12 mouse cellular contexts compared by ENCODE assay signal in the genomic region with DNA sequence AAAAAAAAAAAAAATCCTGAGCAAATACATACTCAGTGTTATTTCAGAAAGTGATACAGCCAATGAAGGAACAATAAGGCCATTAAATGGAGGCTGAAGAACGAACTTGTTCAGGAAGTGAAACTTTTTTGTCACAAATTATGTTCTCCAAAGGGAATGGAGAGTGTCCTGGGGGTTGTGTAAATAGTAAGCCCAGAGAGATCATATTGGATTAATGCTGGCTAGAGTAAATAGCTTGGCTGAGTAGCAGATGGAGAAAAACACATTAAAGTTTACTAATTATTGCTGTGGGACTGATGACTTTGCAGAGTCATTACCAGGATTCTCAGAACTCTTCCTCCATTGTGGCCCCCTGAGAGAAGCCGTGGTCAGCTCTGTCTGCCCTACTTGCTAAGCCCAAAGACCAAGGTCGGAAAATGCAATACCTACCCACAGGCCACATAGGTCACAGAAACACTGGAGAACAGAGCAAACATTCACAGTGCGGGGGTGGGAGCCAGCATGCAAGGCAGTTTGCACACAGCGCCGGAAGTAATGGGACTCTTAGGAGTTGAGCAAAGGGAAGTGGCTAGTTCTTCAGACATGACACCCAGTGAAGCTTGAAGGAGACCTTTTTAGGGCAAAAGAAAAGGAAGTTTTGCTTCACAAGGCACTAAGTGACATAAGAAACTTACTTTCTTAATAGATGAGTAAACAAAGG. TPM values are rescaled to one million over a fixed set of nuclear protein-coding genes. Genes with fewer than 3 reads are reported as not detected.
DNase-seq lines count a peak whose midpoint lies in the region; ATAC-seq and TF ChIP-seq lines count a peak whose summit lies in the region.
"Had no signal": no experiment of that assay in that cellular context is flagged by ENCODE, and none has a peak within 500 bp of the region (broad histone marks: within the 10 kb centered on the region; RNA-seq: fewer than 3 reads in every experiment).

No protein-coding gene starts in this region.

- no peak for TF ChIP-seq POLR2A in CH12.LX (IDR thresholded peaks at IDR 0.05; ENCODE audit: low read depth, low read length)

- DNase-seq in A20 (ENCODE audit: low read depth, low spot score) (peak; percentile 75), CH12.LX (ENCODE audit: extremely low read depth) (peak; percentile 76)
- peak; percentile 27 to 33 (median 30) for DNase-seq in liver, embryonic 14.5 days (ENCODE audit: low read depth in 3 of 3, low spot score in 3 of 3)
- no peak for DNase-seq in left cerebral cortex, adult 9 months (ENCODE audit: low spot score in 2 of 2)
- DNase-seq: kidney, postnatal 36 days; right cerebral cortex, postnatal 14 days had no signal

- H3K79me2 ChIP-seq in CH12.LX (replicated peaks; ENCODE audit: control insufficient read depth, extremely low read depth, insufficient read depth, poor library complexity, severe bottlenecking) = no peaks in the 10 kb centered on the region

- dilution Hi-C loops in CH12.LX (cut with MboI; ENCODE audit: extremely low pct_ligation_motif_present, extremely low pct_unique_long_range_greater_than_20kb, low sequenced_read_pairs) = no loop called here

- H3K36me3 ChIP-seq in CH12.LX (replicated peaks in 1 of 2; ENCODE audit: control insufficient read depth in 1 of 2, insufficient read depth in 1 of 2, low read length in 1 of 2) = no peaks in the 10 kb centered on the region
- no peaks in the 10 kb centered on the region for H3K36me3 ChIP-seq in liver, embryonic 14.5 days (replicated peaks; ENCODE audit: control insufficient read depth, insufficient read depth, low read depth)
- H3K36me3 ChIP-seq in heart, embryonic 11.5 days (ENCODE audit: control insufficient read depth, insufficient read depth, low read length) = no peaks in the 10 kb centered on the region
- H3K36me3 ChIP-seq in intestine, embryonic 15.5 days = no peaks in the 10 kb centered on the region
- H3K36me3 ChIP-seq: heart, embryonic 15.5 days; lung, embryonic 15.5 days had no signal

- no peak for TF ChIP-seq CTCF in CH12.LX (conservative IDR thresholded peaks at IDR 0.05 in 1 of 2, IDR thresholded peaks at IDR 0.05 in 1 of 2; ENCODE audit: low read depth in 2 of 2, low read length in 2 of 2)
- no peak for TF ChIP-seq CTCF in liver, embryonic 14.5 days (IDR thresholded peaks at IDR 0.05; ENCODE audit: low read depth)

- H3K4me1 ChIP-seq in CH12.LX (ENCODE audit: control insufficient read depth in 1 of 2, insufficient read depth in 2 of 2) = peaks cover 2 to 27% of the 10 kb centered on the region in 2 experiments
- H3K4me1 ChIP-seq in liver, embryonic 14.5 days (replicated peaks; ENCODE audit: control insufficient read depth in 2 of 2, insufficient read depth in 2 of 2, low read length in 1 of 2) = no peaks in the 10 kb centered on the region; a peak in 2 of 4 replicates
- H3K4me1 ChIP-seq in heart, embryonic 11.5 days (ENCODE audit: control insufficient read depth, insufficient read depth, low read length) = no peaks in the 10 kb centered on the region
- H3K4me1 ChIP-seq in intestine, embryonic 15.5 days (replicated peaks) = no peaks in the 10 kb centered on the region
- H3K4me1 ChIP-seq: heart, embryonic 15.5 days; lung, embryonic 15.5 days had no signal

- no peak overlapping the region for H3K9ac ChIP-seq in CH12.LX (ENCODE audit: insufficient read depth, low read depth)
- no peak overlapping the region for H3K9ac ChIP-seq in liver, embryonic 14.5 days (replicated peaks)
- no peak overlapping the region for H3K9ac ChIP-seq in heart, embryonic 11.5 days (ENCODE audit: low read depth, low read length)
- H3K9ac ChIP-seq in intestine, embryonic 15.5 days = no peak overlapping the region
- H3K9ac ChIP-seq: heart, embryonic 15.5 days; lung, embryonic 15.5 days had no signal

- 27% methylated on average over 6 of the region's 6 CpGs for WGBS in liver, embryonic 14.5 days (ENCODE audit: insufficient replicate concordance)
- WGBS in heart, embryonic 11.5 days (ENCODE audit: insufficient replicate concordance) = 70% methylated on average over 6 of the region's 6 CpGs
- 59% methylated on average over 6 of the region's 6 CpGs for WGBS in intestine, embryonic 15.5 days

- no peak overlapping the region for H3K4me2 ChIP-seq in CH12.LX (ENCODE audit: insufficient read depth, low read depth, poor library complexity, severe bottlenecking)
- no peak overlapping the region for H3K4me2 ChIP-seq in liver, embryonic 14.5 days (ENCODE audit: low read depth)
- no peak overlapping the region for H3K4me2 ChIP-seq in heart, embryonic 11.5 days
- H3K4me2 ChIP-seq in intestine, embryonic 15.5 days (replicated peaks) = no peak overlapping the region
- H3K4me2 ChIP-seq: heart, embryonic 15.5 days; lung, embryonic 15.5 days had no signal

- no peak for TF ChIP-seq EP300 in CH12.LX (IDR thresholded peaks at IDR 0.05; ENCODE audit: low read length)
- no peak for TF ChIP-seq EP300 in liver, embryonic 14.5 days (IDR thresholded peaks at IDR 0.05; ENCODE audit: low read depth)

- H3K27me3 ChIP-seq in CH12.LX (replicated peaks) = no peaks in the 10 kb centered on the region
- no peaks in the 10 kb centered on the region for H3K27me3 ChIP-seq in liver, embryonic 14.5 days (ENCODE audit: control insufficient read depth, insufficient read depth, low read length)
- H3K27me3 ChIP-seq in heart, embryonic 11.5 days (ENCODE audit: control insufficient read depth, insufficient read depth, low read length) = no peaks in the 10 kb centered on the region
- no peaks in the 10 kb centered on the region for H3K27me3 ChIP-seq in intestine, embryonic 15.5 days (replicated peaks)
- H3K27me3 ChIP-seq: heart, embryonic 15.5 days; lung, embryonic 15.5 days had no signal

- ATAC-seq in liver, embryonic 14.5 days (ENCODE audit: insufficient read depth) = peak; percentile 65
- ATAC-seq in monocyte, adult 5-6 weeks (replicated peaks; ENCODE audit: insufficient number of reproducible peaks, low FRiP score, low TSS enrichment, poor library complexity, severe bottlenecking) = peak; percentile 81
- no peak for ATAC-seq in heart, embryonic 11.5 days (replicated peaks; ENCODE audit: insufficient number of reproducible peaks, low FRiP score, low TSS enrichment)
- no peak for ATAC-seq in intestine, embryonic 15.5 days

- H3K27ac ChIP-seq in CH12.LX (ENCODE audit: insufficient read depth, low read depth) = no peak overlapping the region
- H3K27ac ChIP-seq in liver, embryonic 14.5 days = no peak overlapping the region
- H3K27ac ChIP-seq in heart, embryonic 11.5 days (ENCODE audit: low read depth, low read length) = no peak overlapping the region
- H3K27ac ChIP-seq in intestine, embryonic 15.5 days = no peak overlapping the region
- H3K27ac ChIP-seq: heart, embryonic 15.5 days; lung, embryonic 15.5 days had no signal

- no peaks in the 10 kb centered on the region for H3K9me3 ChIP-seq in CH12.LX (replicated peaks; ENCODE audit: low read length)
- H3K9me3 ChIP-seq in liver, embryonic 14.5 days (ENCODE audit: control insufficient read depth, low read length) = no peaks in the 10 kb centered on the region
- no peaks in the 10 kb centered on the region for H3K9me3 ChIP-seq in heart, embryonic 11.5 days (replicated peaks; ENCODE audit: control insufficient read depth, low read length)
- no peaks in the 10 kb centered on the region for H3K9me3 ChIP-seq in intestine, embryonic 15.5 days
- H3K9me3 ChIP-seq: heart, embryonic 15.5 days; lung, embryonic 15.5 days had no signal

- TF ChIP-seq RAD21 in CH12.LX (IDR thresholded peaks at IDR 0.05; ENCODE audit: low read depth, low read length) = no peak

- in situ Hi-C loops in CH12.LX (cut with MboI; ENCODE audit: low pct_ligation_motif_present, low pct_unique_long_range_greater_than_20kb, low sequenced_read_pairs) = no loop called here

- peak overlapping the region in 1 of 3 experiments; percentile 14 for H3K4me3 ChIP-seq in CH12.LX (replicated peaks in 1 of 3; ENCODE audit: low read depth in 2 of 3, low read length in 2 of 3, poor library complexity in 1 of 3)
- no peak overlapping the region for H3K4me3 ChIP-seq in liver, embryonic 14.5 days (ENCODE audit: insufficient read depth in 1 of 2, low read depth in 2 of 2, low read length in 2 of 2)
- H3K4me3 ChIP-seq in heart, embryonic 11.5 days (ENCODE audit: low read depth, low read length) = no peak overlapping the region
- H3K4me3 ChIP-seq in intestine, embryonic 15.5 days (replicated peaks) = no peak overlapping the region
- H3K4me3 ChIP-seq: heart, embryonic 15.5 days; lung, embryonic 15.5 days had no signal

RNA-seq across cellular contexts. Expression of gene Il1f10, which starts 20.5 kb away (rescaled TPM):
- total RNA-seq in CH12.LX (2012; rRNA removed) (not detected in 2 replicates), CH12.LX (2014; rRNA removed) (not detected in 2 replicates)
- not detected in 2 replicates for polyA plus RNA-seq in CH12.LX (2012; ENCODE audit: insufficient read length, low read depth)
- polyA plus RNA-seq in liver, embryonic 14.5 days (2012; rRNA removed) = not detected in 2 replicates
- polyA plus RNA-seq in liver, embryonic 14.5 days (2014; fragmentation: Nextera tagmentation; extraction: Ambion mirVana) = not detected in 2 replicates
- total RNA-seq in monocyte, adult 5-6 weeks (2017) = not detected in 3 replicates
- polyA plus RNA-seq in heart, embryonic 11.5 days (2014; fragmentation: Nextera tagmentation; extraction: Ambion mirVana) = not detected in 2 replicates
- polyA plus RNA-seq in intestine, embryonic 15.5 days (2015; fragmentation: Nextera tagmentation; extraction: Ambion mirVana) = not detected in 2 replicates
- polyA plus RNA-seq: embryonic facial prominence, embryonic 11.5 days; heart, embryonic 15.5 days; lung, embryonic 15.5 days had no signal

RNA-seq across cellular contexts. Expression of gene Il1rn, which starts 25.2 kb away (rescaled TPM):
- total RNA-seq in CH12.LX (2012; rRNA removed) (0.21 and 0.98 TPM in 2 replicates), CH12.LX (2014; rRNA removed) (0.54 and 0.71 TPM in 2 replicates)
- 0.37 and 0.44 TPM in 2 replicates for polyA plus RNA-seq in CH12.LX (2012; ENCODE audit: insufficient read length, low read depth)
- polyA plus RNA-seq in liver, embryonic 14.5 days (2012; rRNA removed) = 3.7 and 4.8 TPM in 2 replicates
- polyA plus RNA-seq in liver, embryonic 14.5 days (2014; fragmentation: Nextera tagmentation; extraction: Ambion mirVana) = 6.3 and 6.4 TPM in 2 replicates
- 5.8 to 12.4 TPM (median 8.9 TPM) in 3 replicates for total RNA-seq in monocyte, adult 5-6 weeks (2017)
- not detected in 2 replicates for polyA plus RNA-seq in heart, embryonic 11.5 days (2014; fragmentation: Nextera tagmentation; extraction: Ambion mirVana)
- 0.68 and 2.4 TPM in 2 replicates for polyA plus RNA-seq in intestine, embryonic 15.5 days (2015; fragmentation: Nextera tagmentation; extraction: Ambion mirVana)
- polyA plus RNA-seq: embryonic facial prominence, embryonic 11.5 days had no signal

RNA-seq across cellular contexts. Expression of gene Il1f5, which starts 34.7 kb away (rescaled TPM):
- not detected in 2 replicates for total RNA-seq in CH12.LX (2012; rRNA removed)
- total RNA-seq in CH12.LX (2014; rRNA removed) = not detected in 2 replicates
- polyA plus RNA-seq in CH12.LX (2012; ENCODE audit: insufficient read length, low read depth) = not detected in 2 replicates
- not detected in 2 replicates for polyA plus RNA-seq in liver, embryonic 14.5 days (2012; rRNA removed)
- not detected in 2 replicates for polyA plus RNA-seq in liver, embryonic 14.5 days (2014; fragmentation: Nextera tagmentation; extraction: Ambion mirVana)
- total RNA-seq in monocyte, adult 5-6 weeks (2017) = not detected in 3 replicates
- polyA plus RNA-seq in heart, embryonic 11.5 days (2014; fragmentation: Nextera tagmentation; extraction: Ambion mirVana) = not detected in 2 replicates
- polyA plus RNA-seq in intestine, embryonic 15.5 days (2015; fragmentation: Nextera tagmentation; extraction: Ambion mirVana) = not detected in 2 replicates
- polyA plus RNA-seq: heart, embryonic 15.5 days; lung, embryonic 15.5 days had no signal

RNA-seq across cellular contexts. Expression of gene Psd4, which starts 55.9 kb away (rescaled TPM):
- total RNA-seq in CH12.LX (2012; rRNA removed) (55.0 and 60.4 TPM in 2 replicates), CH12.LX (2014; rRNA removed) (53.0 and 54.8 TPM in 2 replicates)
- polyA plus RNA-seq in CH12.LX (2012; ENCODE audit: insufficient read length, low read depth) = 62.6 and 66.8 TPM in 2 replicates
- 5.8 and 7.5 TPM in 2 replicates for polyA plus RNA-seq in liver, embryonic 14.5 days (2012; rRNA removed)
- polyA plus RNA-seq in liver, embryonic 14.5 days (2014; fragmentation: Nextera tagmentation; extraction: Ambion mirVana) = 5.0 and 6.0 TPM in 2 replicates
- 70.8 to 164 TPM (median 139 TPM) in 3 replicates for total RNA-seq in monocyte, adult 5-6 weeks (2017)
- polyA plus RNA-seq in heart, embryonic 11.5 days (2014; fragmentation: Nextera tagmentation; extraction: Ambion mirVana) = 0.42 and 0.46 TPM in 2 replicates
- 5.5 and 6.3 TPM in 2 replicates for polyA plus RNA-seq in intestine, embryonic 15.5 days (2015; fragmentation: Nextera tagmentation; extraction: Ambion mirVana)

Comparison
In these comparisons a context has a peak if more than half of its experiments do, and no peak if none do; other contexts are left out.
1. DNase-seq: peak in A20 (single experiment), CH12.LX (single experiment) and liver, embryonic 14.5 days (3 of 3); none in left cerebral cortex, adult 9 months (0 of 2).
2. ATAC-seq: peak in liver, embryonic 14.5 days (single experiment) and monocyte, adult 5-6 weeks (single experiment); none in heart, embryonic 11.5 days (single experiment) and intestine, embryonic 15.5 days (single experiment).